Mouse (Mus musculus) heart, adult 10 weeks (tissue): Measurements from ENCODE around the gene Ivl. TPM values are rescaled to one million over a fixed set of nuclear protein-coding genes. Genes with fewer than 3 reads are reported as not detected.

Experiments used
- polyA plus RNA-seq: library from polyadenylated mRNA; stranded (reverse); fragments of 350-450 nt; fragmentation: Illumina TruSeq; extraction: RNeasy Lipid Tissue Mini Kit (QIAGEN cat#74804); gene quantifications from one replicate; pipeline ENCODE4 v1.2.3, GENCODE M21; 2014; ENCODE audit warnings: low read depth, low replicate concordance

The Ivl gene
- not detected for polyA plus RNA-seq

DNA sequence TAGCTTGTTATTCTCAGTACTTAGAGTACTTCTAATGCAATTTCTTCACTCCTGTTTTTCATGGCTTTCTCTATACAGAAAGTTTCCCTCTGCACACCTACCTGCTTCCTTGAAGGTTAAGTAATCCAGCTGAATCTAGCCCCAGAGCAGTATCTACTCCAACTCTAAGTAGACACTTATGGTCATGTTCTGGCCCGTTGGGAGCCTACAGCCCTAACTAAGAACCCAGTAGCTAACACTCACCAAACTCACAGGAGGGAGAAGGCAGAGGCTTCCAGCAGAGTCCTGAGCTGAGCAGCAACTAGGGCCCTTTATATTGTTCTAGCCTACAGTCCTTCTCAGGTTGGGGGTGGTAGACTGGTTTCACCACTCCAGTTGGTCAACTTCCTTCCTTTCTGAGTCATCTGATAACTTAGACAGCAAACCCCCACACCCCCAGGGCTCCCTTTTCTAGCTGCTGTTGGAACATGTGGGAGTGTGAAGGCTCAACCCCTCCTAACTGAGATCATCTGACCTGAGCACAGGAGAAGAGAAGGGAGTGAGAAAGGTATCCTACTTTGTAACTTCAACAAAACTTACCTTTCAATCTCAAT lies at the start of gene Ivl:
TSS of gene Ivl (minus strand) at position 287 of the 593 bp plus-strand sequence.

DNA sequence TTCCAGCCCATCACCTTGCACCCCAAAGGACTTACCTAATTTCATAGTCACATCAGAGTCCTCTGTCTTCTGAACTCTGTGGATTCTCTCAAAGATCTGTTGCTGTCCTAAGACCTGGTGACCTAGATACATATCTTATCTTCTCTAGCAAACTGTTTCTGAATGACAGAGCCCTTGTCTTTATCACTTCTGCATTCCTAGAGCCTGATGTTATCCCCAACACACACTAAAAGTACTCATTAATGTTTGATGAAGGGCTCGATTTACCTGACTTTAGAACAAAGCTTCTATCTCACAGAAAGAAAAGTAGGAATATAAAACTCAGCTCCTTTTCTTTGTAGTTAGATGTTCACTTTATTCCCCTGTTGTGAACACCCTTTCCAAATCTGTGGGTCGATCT lies 48.0 kb upstream of the Ivl start, which contains the start of gene Lce6a:
TSS of gene Lce6a (minus strand) at position 101 of the 400 bp plus-strand sequence.

DNA sequence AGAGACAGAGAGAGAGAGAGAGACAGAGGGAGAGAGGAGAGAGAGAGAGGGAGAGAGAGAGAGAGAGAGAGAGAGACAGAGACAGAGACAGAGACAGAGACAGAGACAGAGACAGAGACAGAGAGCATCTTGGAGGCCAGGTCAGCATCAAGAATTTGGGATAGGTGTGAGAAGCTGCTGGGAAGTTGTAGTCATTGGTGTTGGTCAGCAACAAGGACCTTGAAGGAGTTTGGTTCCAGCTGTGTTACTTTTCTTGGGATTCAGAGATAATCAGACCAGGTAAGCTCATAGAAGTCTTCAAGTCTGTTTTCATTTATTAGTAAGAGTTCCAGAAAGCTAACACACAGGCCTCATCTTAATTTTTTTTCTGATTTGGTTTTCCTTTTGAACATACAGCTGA lies 33.9 kb upstream of the Ivl start, which contains the start of gene 2210017I01Rik:
TSS of gene 2210017I01Rik (minus strand) at position 101 of the 400 bp plus-strand sequence.

GRCm38 (mm10) chr3:92588858-92589257 lies 15.3 kb upstream of the Ivl start, which contains the start of gene Smcp:
TSS of gene Smcp (minus strand) at chr3:92588997.

GRCm38 (mm10) chr3:92534411-92534810 lies 39.1 kb downstream of the Ivl start, which contains the start of gene 2310046K23Rik:
TSS of gene 2310046K23Rik (minus strand) at chr3:92534511.

Other genes with a start within 250 kb of the Ivl start
- not detected for gene Sprr2d, start 234.6 kb downstream of the Ivl start, polyA plus RNA-seq
- not detected for gene Sprr2e, start 221.6 kb downstream of the Ivl start, polyA plus RNA-seq
- gene Sprr2f, start 208.5 kb downstream of the Ivl start, polyA plus RNA-seq, result not detected
- gene Sprr2h, start 188.1 kb downstream of the Ivl start, polyA plus RNA-seq, result not detected
- not detected for gene Sprr2i, start 165.7 kb downstream of the Ivl start, polyA plus RNA-seq
- not detected for gene Sprr2j-ps, start 155.7 kb downstream of the Ivl start, polyA plus RNA-seq
- gene Gm9774, start 144.3 kb downstream of the Ivl start, polyA plus RNA-seq, result 4.6 TPM
- not detected for gene Sprr2k, start 141.2 kb downstream of the Ivl start, polyA plus RNA-seq
- not detected for gene Sprr1b, start 134.9 kb downstream of the Ivl start, polyA plus RNA-seq
- gene Sprr3, start 115.0 kb downstream of the Ivl start, polyA plus RNA-seq, result not detected
- gene Sprr1a, start 87.8 kb downstream of the Ivl start, polyA plus RNA-seq, result not detected
- gene Sprr4, start 73.2 kb downstream of the Ivl start, polyA plus RNA-seq, result not detected
- not detected for gene 2310046K23Rik, start 39.2 kb downstream of the Ivl start, polyA plus RNA-seq
- not detected for gene Smcp, start 15.3 kb upstream of the Ivl start, polyA plus RNA-seq
- not detected for gene 2210017I01Rik, start 33.8 kb upstream of the Ivl start, polyA plus RNA-seq
- not detected for gene Lce6a, start 47.9 kb upstream of the Ivl start, polyA plus RNA-seq
- gene Lce1a1, start 74.6 kb upstream of the Ivl start, polyA plus RNA-seq, result not detected
- gene Lce1b, start 83.2 kb upstream of the Ivl start, polyA plus RNA-seq, result not detected
- gene Lce1a2, start 96.6 kb upstream of the Ivl start, polyA plus RNA-seq, result not detected
- gene Lce1c, start 105.5 kb upstream of the Ivl start, polyA plus RNA-seq, result not detected
- not detected for gene Lce1d, start 113.5 kb upstream of the Ivl start, polyA plus RNA-seq
- gene Lce1e, start 135.3 kb upstream of the Ivl start, polyA plus RNA-seq, result not detected
- gene Lce1f, start 146.6 kb upstream of the Ivl start, polyA plus RNA-seq, result not detected
- gene Gm38119, start 165.4 kb upstream of the Ivl start, polyA plus RNA-seq, result not detected
- not detected for gene Lce1g, start 178.6 kb upstream of the Ivl start, polyA plus RNA-seq
- not detected for gene Lce1h, start 191.3 kb upstream of the Ivl start, polyA plus RNA-seq
- not detected for gene Lce1i, start 205.2 kb upstream of the Ivl start, polyA plus RNA-seq
- not detected for gene Lce1j, start 216.8 kb upstream of the Ivl start, polyA plus RNA-seq
- gene Lce1k, start 234.2 kb upstream of the Ivl start, polyA plus RNA-seq, result not detected